23 mouse cellular contexts compared by ENCODE assay signal in genomic region chr7:54333142-54333541, GRCm38 (mm10).
DNase-seq lines count a peak whose midpoint lies in the region; ATAC-seq and TF ChIP-seq lines count a peak whose summit lies in the region.
"Had no signal": no experiment of that assay in that cellular context is flagged by ENCODE, and none has a peak within 500 bp of the region (broad histone marks: within the 10 kb centered on the region; RNA-seq: fewer than 3 reads in every experiment).

No protein-coding gene starts in this region.

- no peaks in the 10 kb centered on the region for H3K9me3 ChIP-seq in forebrain, embryonic 16.5 days (ENCODE audit: control insufficient read depth, low read length)
- no peaks in the 10 kb centered on the region for H3K9me3 ChIP-seq in forebrain, embryonic 14.5 days (replicated peaks; ENCODE audit: control insufficient read depth, low read length)
- no peaks in the 10 kb centered on the region for H3K9me3 ChIP-seq in midbrain, embryonic 13.5 days
- no peaks in the 10 kb centered on the region for H3K9me3 ChIP-seq in midbrain, postnatal 0 days (ENCODE audit: low read length)
- H3K9me3 ChIP-seq: embryonic facial prominence, embryonic 10.5 days; embryonic facial prominence, embryonic 12.5 days; forebrain, embryonic 13.5 days; G1E had no signal

- no peak overlapping the region for H3K27ac ChIP-seq in forebrain, embryonic 16.5 days (ENCODE audit: low read length)
- no peak overlapping the region for H3K27ac ChIP-seq in forebrain, embryonic 14.5 days (ENCODE audit: low read depth, low read length)
- no peak overlapping the region for H3K27ac ChIP-seq in midbrain, embryonic 13.5 days
- H3K27ac ChIP-seq in midbrain, postnatal 0 days (ENCODE audit: low read depth, low read length) = no peak overlapping the region
- H3K27ac ChIP-seq: embryonic facial prominence, embryonic 10.5 days; embryonic facial prominence, embryonic 12.5 days; forebrain, embryonic 13.5 days had no signal

- no peaks in the 10 kb centered on the region for H3K4me1 ChIP-seq in forebrain, embryonic 16.5 days (replicated peaks; ENCODE audit: control insufficient read depth, insufficient read depth, low read length)
- no peaks in the 10 kb centered on the region for H3K4me1 ChIP-seq in forebrain, embryonic 14.5 days (ENCODE audit: control insufficient read depth, insufficient read depth, low read length)
- H3K4me1 ChIP-seq in midbrain, embryonic 13.5 days (replicated peaks) = 0 out of 2 replicates have a peak, but pooled peaks cover 2% of the 10 kb centered on the region
- no peaks in the 10 kb centered on the region for H3K4me1 ChIP-seq in midbrain, postnatal 0 days (ENCODE audit: insufficient read depth, low read length)
- H3K4me1 ChIP-seq: embryonic facial prominence, embryonic 10.5 days; embryonic facial prominence, embryonic 12.5 days; forebrain, embryonic 13.5 days had no signal

- TF ChIP-seq CTCF in midbrain, postnatal 0 days (IDR thresholded peaks at IDR 0.05) = no peak
- no peak for TF ChIP-seq CTCF in brain, embryonic 14.5 days (IDR thresholded peaks at IDR 0.05; ENCODE audit: borderline replicate concordance, extremely low read depth, insufficient read depth, insufficient read length)

- 81% methylated on average over 1 of the region's 1 CpGs for WGBS in forebrain, embryonic 16.5 days
- WGBS in forebrain, embryonic 14.5 days = 67% methylated on average over 1 of the region's 1 CpGs
- WGBS in midbrain, embryonic 13.5 days = 65% methylated on average over 1 of the region's 1 CpGs
- WGBS in midbrain, postnatal 0 days = 50% methylated on average over 1 of the region's 1 CpGs

- no peak overlapping the region for H3K4me3 ChIP-seq in forebrain, embryonic 16.5 days (replicated peaks; ENCODE audit: low read length)
- H3K4me3 ChIP-seq in forebrain, embryonic 14.5 days (ENCODE audit: low read depth, low read length) = no peak overlapping the region
- H3K4me3 ChIP-seq in midbrain, embryonic 13.5 days (replicated peaks) = no peak overlapping the region
- no peak overlapping the region for H3K4me3 ChIP-seq in midbrain, postnatal 0 days (ENCODE audit: low read depth, low read length)
- H3K4me3 ChIP-seq: embryonic facial prominence, embryonic 10.5 days; embryonic facial prominence, embryonic 12.5 days; forebrain, embryonic 13.5 days had no signal

- H3K27me3 ChIP-seq in forebrain, embryonic 16.5 days (replicated peaks; ENCODE audit: control insufficient read depth, insufficient read depth, low read length) = no peaks in the 10 kb centered on the region
- no peaks in the 10 kb centered on the region for H3K27me3 ChIP-seq in forebrain, embryonic 14.5 days (replicated peaks; ENCODE audit: control insufficient read depth, insufficient read depth, low read length)
- no peaks in the 10 kb centered on the region for H3K27me3 ChIP-seq in midbrain, embryonic 13.5 days
- H3K27me3 ChIP-seq in midbrain, postnatal 0 days (ENCODE audit: insufficient read depth, low read length) = no peaks in the 10 kb centered on the region
- H3K27me3 ChIP-seq: CH12.LX; embryonic facial prominence, embryonic 12.5 days; forebrain, embryonic 13.5 days; Patski had no signal

- no peaks in the 10 kb centered on the region for H3K36me3 ChIP-seq in forebrain, embryonic 16.5 days (ENCODE audit: control insufficient read depth, insufficient read depth)
- H3K36me3 ChIP-seq in forebrain, embryonic 14.5 days (ENCODE audit: control insufficient read depth, insufficient read depth, low read length) = no peaks in the 10 kb centered on the region
- H3K36me3 ChIP-seq in midbrain, embryonic 13.5 days = no peaks in the 10 kb centered on the region
- H3K36me3 ChIP-seq in midbrain, postnatal 0 days (ENCODE audit: insufficient read depth, low read length) = no peaks in the 10 kb centered on the region
- H3K36me3 ChIP-seq: embryonic facial prominence, embryonic 10.5 days; embryonic facial prominence, embryonic 12.5 days; G1E had no signal

- no peak for DNase-seq in forebrain, embryonic 14.5 days (ENCODE audit: low spot score)
- no peak for DNase-seq in midbrain, postnatal 0 days (ENCODE audit: low spot score)
- DNase-seq in brain, embryonic 14.5 days (ENCODE audit: low read depth) = peak; percentile 32
- DNase-seq: adrenal gland, adult 8-10 months; adrenal gland, postnatal 14 days; adrenal gland, postnatal 36 days; B cell, adult 2 months; cerebellum, adult 11 months; cerebellum, adult 18-20 months; cerebellum, adult 8-10 months; cerebellum, adult 9-11 months; cerebellum, postnatal 25 days; forebrain, postnatal 0 days had no signal

- no peak for TF ChIP-seq POLR2A in brain, embryonic 14.5 days (IDR thresholded peaks at IDR 0.05; ENCODE audit: borderline replicate concordance, extremely low read depth, insufficient read depth, insufficient read length, poor library complexity, severe bottlenecking)

- ATAC-seq in forebrain, embryonic 16.5 days = 0 out of 2 replicates have a peak, but pooled peaks have one; percentile 36
- no peak for ATAC-seq in forebrain, embryonic 14.5 days
- peak; percentile 63; the same call in 1 of the 2 replicates for ATAC-seq in midbrain, embryonic 13.5 days
- ATAC-seq in midbrain, postnatal 0 days (ENCODE audit: low FRiP score) = no peak
- ATAC-seq: activated CD4-positive, CD25-positive, alpha-beta regulatory T cell, adult 4 months; CD4-positive, CD25-positive, alpha-beta regulatory T cell, adult 4 months; forebrain, embryonic 13.5 days; forebrain, postnatal 0 days; Patski had no signal

- no peak overlapping the region for H3K9ac ChIP-seq in forebrain, embryonic 16.5 days (replicated peaks; ENCODE audit: low read depth, low read length)
- no peak overlapping the region for H3K9ac ChIP-seq in forebrain, embryonic 14.5 days (ENCODE audit: low read length)
- H3K9ac ChIP-seq in midbrain, embryonic 13.5 days (replicated peaks) = no peak overlapping the region
- H3K9ac ChIP-seq in midbrain, postnatal 0 days (replicated peaks; ENCODE audit: low read length, poor library complexity, severe bottlenecking) = no peak overlapping the region
- H3K9ac ChIP-seq: embryonic facial prominence, embryonic 12.5 days; forebrain, embryonic 13.5 days; forebrain, postnatal 0 days had no signal

- H3K4me2 ChIP-seq in forebrain, embryonic 16.5 days (ENCODE audit: low read length) = no peak overlapping the region
- no peak overlapping the region for H3K4me2 ChIP-seq in forebrain, embryonic 14.5 days (ENCODE audit: low read length)
- no peak overlapping the region for H3K4me2 ChIP-seq in midbrain, embryonic 13.5 days (replicated peaks)
- no peak overlapping the region for H3K4me2 ChIP-seq in midbrain, postnatal 0 days (ENCODE audit: low read depth, low read length, poor library complexity, severe bottlenecking)
- H3K4me2 ChIP-seq: embryonic facial prominence, embryonic 12.5 days; forebrain, embryonic 13.5 days had no signal

Comparison
In these comparisons a context has a peak if more than half of its experiments do, and no peak if none do; other contexts are left out.
1. ATAC-seq: peak in forebrain, embryonic 16.5 days (single experiment) and midbrain, embryonic 13.5 days (single experiment); none in forebrain, embryonic 14.5 days (single experiment) and midbrain, postnatal 0 days (single experiment).